ENCODE assay signal across 11 mouse cellular contexts in the genomic region with DNA sequence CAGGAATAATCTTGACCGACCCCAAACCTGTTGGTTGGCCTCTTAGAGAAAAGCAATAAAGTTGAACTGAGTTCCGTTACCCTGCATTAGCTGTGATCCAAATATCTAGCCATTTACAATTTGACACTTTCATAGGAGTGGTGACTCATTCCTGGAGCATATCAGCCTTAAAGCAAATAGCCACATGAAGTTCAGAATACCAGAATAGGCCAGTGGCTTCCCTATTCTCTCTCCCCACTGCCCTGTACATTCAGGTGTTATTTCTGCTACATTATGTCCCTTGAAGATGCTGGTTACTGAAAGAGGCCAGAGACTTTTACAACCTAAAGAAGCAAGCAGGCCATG.
DNase-seq lines count a peak whose midpoint lies in the region; ATAC-seq lines count a peak whose summit lies in the region.
"Had no signal": no experiment of that assay in that cellular context is flagged by ENCODE, and none has a peak within 500 bp of the region (broad histone marks: within the 10 kb centered on the region; RNA-seq: fewer than 3 reads in every experiment).

No protein-coding gene starts in this region.

- H3K4me2 ChIP-seq in heart, embryonic 12.5 days, result peak overlapping the region; percentile 53
- peak overlapping the region; percentile 46 for H3K4me2 ChIP-seq in lung, embryonic 16.5 days (ENCODE audit: low read depth, low read length)
- 0 out of 2 replicates have a peak overlapping the region, but pooled peaks have one; percentile 8 for H3K4me2 ChIP-seq in stomach, embryonic 16.5 days (ENCODE audit: low read depth, low read length)
- H3K4me2 ChIP-seq: forebrain, embryonic 15.5 days had no signal

- WGBS in heart, embryonic 12.5 days, result 21% methylated on average over 2 of the region's 2 CpGs
- WGBS in lung, embryonic 16.5 days, result 13% methylated on average over 2 of the region's 2 CpGs
- 11% methylated on average over 2 of the region's 2 CpGs for WGBS in limb, embryonic 10.5 days
- WGBS in stomach, embryonic 16.5 days, result 29% methylated on average over 2 of the region's 2 CpGs

- peaks cover 4% of the 10 kb centered on the region; the same call in 1 of the 2 replicates for H3K36me3 ChIP-seq in heart, embryonic 12.5 days
- H3K36me3 ChIP-seq in lung, embryonic 16.5 days (ENCODE audit: control insufficient read depth, insufficient read depth, low read length), result 0 out of 2 replicates have a peak, but pooled peaks cover 4% of the 10 kb centered on the region
- H3K36me3 ChIP-seq in limb, embryonic 10.5 days, result peaks cover 7% of the 10 kb centered on the region
- no peaks in the 10 kb centered on the region for H3K36me3 ChIP-seq in stomach, embryonic 16.5 days (ENCODE audit: control insufficient read depth, insufficient read depth, low read length)
- H3K36me3 ChIP-seq: forebrain, embryonic 15.5 days; midbrain, embryonic 10.5 days had no signal

- peak overlapping the region; percentile 51; the same call in 1 of the 2 replicates for H3K9ac ChIP-seq in heart, embryonic 12.5 days
- H3K9ac ChIP-seq in lung, embryonic 16.5 days (ENCODE audit: low read length), result 0 out of 2 replicates have a peak overlapping the region, but pooled peaks have one; percentile 22
- H3K9ac ChIP-seq in stomach, embryonic 16.5 days (ENCODE audit: low read length), result no peak overlapping the region
- H3K9ac ChIP-seq: forebrain, embryonic 15.5 days had no signal

- ATAC-seq in heart, embryonic 12.5 days (ENCODE audit: insufficient number of reproducible peaks, low FRiP score), result no peak
- no peak for ATAC-seq in lung, embryonic 16.5 days (ENCODE audit: low read depth)
- no peak for ATAC-seq in stomach, embryonic 16.5 days (ENCODE audit: insufficient read depth, low FRiP score)
- no peak for ATAC-seq in cerebellum, adult (ENCODE audit: insufficient number of reproducible peaks, low FRiP score, low TSS enrichment)
- ATAC-seq: forebrain, embryonic 15.5 days had no signal

- H3K4me3 ChIP-seq in heart, embryonic 12.5 days, result no peak overlapping the region
- no peak overlapping the region for H3K4me3 ChIP-seq in lung, embryonic 16.5 days (ENCODE audit: low read length)
- H3K4me3 ChIP-seq in limb, embryonic 10.5 days, result no peak overlapping the region
- H3K4me3 ChIP-seq in stomach, embryonic 16.5 days (replicated peaks; ENCODE audit: low read length), result no peak overlapping the region
- H3K4me3 ChIP-seq: forebrain, embryonic 15.5 days; midbrain, embryonic 10.5 days had no signal

- no peak for DNase-seq in heart, postnatal 10 days
- no peak for DNase-seq in lung, postnatal 4 days
- no peak for DNase-seq in limb, embryonic 10.5 days (ENCODE audit: low spot score)
- no peak for DNase-seq in urinary bladder, postnatal 36 days (ENCODE audit: low spot score in 2 of 2)
- DNase-seq: right cerebral cortex, adult 18-20 months had no signal

- peaks cover 6% of the 10 kb centered on the region for H3K9me3 ChIP-seq in heart, embryonic 12.5 days (replicated peaks)
- H3K9me3 ChIP-seq in lung, embryonic 16.5 days (ENCODE audit: control insufficient read depth, low read length), result peaks cover 7% of the 10 kb centered on the region
- no peaks in the 10 kb centered on the region for H3K9me3 ChIP-seq in limb, embryonic 10.5 days (replicated peaks)
- peaks cover 4% of the 10 kb centered on the region; the same call in 1 of the 2 replicates for H3K9me3 ChIP-seq in stomach, embryonic 16.5 days (replicated peaks; ENCODE audit: control insufficient read depth, low read length)
- H3K9me3 ChIP-seq: forebrain, embryonic 15.5 days had no signal

- no peaks in the 10 kb centered on the region for H3K27me3 ChIP-seq in heart, embryonic 12.5 days (replicated peaks)
- H3K27me3 ChIP-seq in lung, embryonic 16.5 days (ENCODE audit: control insufficient read depth, insufficient read depth, low read depth, low read length), result no peaks in the 10 kb centered on the region
- H3K27me3 ChIP-seq in limb, embryonic 10.5 days (ENCODE audit: low read depth, poor library complexity, severe bottlenecking), result no peaks in the 10 kb centered on the region
- H3K27me3 ChIP-seq in stomach, embryonic 16.5 days (ENCODE audit: control insufficient read depth, insufficient read depth, low read length), result no peaks in the 10 kb centered on the region
- H3K27me3 ChIP-seq: forebrain, embryonic 15.5 days had no signal

- H3K4me1 ChIP-seq in heart, embryonic 12.5 days (replicated peaks), result peaks cover 35% of the 10 kb centered on the region
- H3K4me1 ChIP-seq in lung, embryonic 16.5 days (replicated peaks; ENCODE audit: control insufficient read depth, insufficient read depth, low read length), result peaks cover 23% of the 10 kb centered on the region
- peaks cover 33% of the 10 kb centered on the region for H3K4me1 ChIP-seq in limb, embryonic 10.5 days
- peaks cover 11% of the 10 kb centered on the region for H3K4me1 ChIP-seq in stomach, embryonic 16.5 days (ENCODE audit: control insufficient read depth, insufficient read depth, low read length)
- H3K4me1 ChIP-seq: forebrain, embryonic 15.5 days; midbrain, embryonic 10.5 days had no signal

- intact Hi-C loops in heart, postnatal 10 days (cut with DNase I), result no loop called here

- H3K27ac ChIP-seq in heart, embryonic 12.5 days (ENCODE audit: poor library complexity, severe bottlenecking), result peak overlapping the region; percentile 84
- H3K27ac ChIP-seq in lung, embryonic 16.5 days (ENCODE audit: low read length), result peak overlapping the region; percentile 94
- H3K27ac ChIP-seq in limb, embryonic 10.5 days, result peak overlapping the region; percentile 39
- peak overlapping the region; percentile 57 for H3K27ac ChIP-seq in stomach, embryonic 16.5 days (ENCODE audit: low read length)
- H3K27ac ChIP-seq: forebrain, embryonic 15.5 days; midbrain, embryonic 10.5 days had no signal

Comparison
In these comparisons a context has a peak if more than half of its experiments do, and no peak if none do; other contexts are left out.
1. H3K27ac ChIP-seq: peak in every context shown above with its lines; median percentile 94 in lung, embryonic 16.5 days; 84 in heart, embryonic 12.5 days; 57 in stomach, embryonic 16.5 days; 39 in limb, embryonic 10.5 days.